Mouse (Mus musculus) bone marrow macrophage, adult 2 months (primary cell): ENCODE results near the gene Adipor2.

Source experiments
- CTCF ChIP-seq: IDR thresholded peaks from 2 replicates; pipeline ENCODE4 v1.5.1; 2012; ENCODE audit warnings: low read depth, mild to moderate bottlenecking, low read length, moderate library complexity
- POLR2A ChIP-seq: IDR thresholded peaks from 2 replicates; pipeline ENCODE4 v1.6.1; 2012; ENCODE audit warnings: mild to moderate bottlenecking, low read depth, low read length, borderline replicate concordance

DNA sequence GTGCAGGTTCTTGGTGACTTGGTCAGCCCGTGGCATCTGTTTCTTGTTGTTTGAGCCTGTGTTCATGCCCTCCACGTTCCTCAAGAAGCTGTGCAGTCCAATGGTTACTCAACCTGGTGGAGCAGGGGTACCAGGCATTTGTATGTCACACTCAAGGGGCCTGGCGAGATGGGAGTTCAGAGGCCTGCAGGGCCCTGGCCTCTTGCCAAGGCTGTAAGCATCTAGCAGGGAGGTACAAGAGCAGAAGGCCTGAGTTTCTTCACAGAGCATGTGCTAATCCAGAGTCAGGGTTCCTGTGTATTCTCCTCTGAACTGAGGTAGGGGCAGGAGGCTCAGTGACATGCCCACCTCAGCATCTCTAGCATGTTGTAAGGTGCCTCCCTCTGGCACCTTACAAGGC lies 104.4 kb downstream of the Adipor2 start:
- TF ChIP-seq CTCF (no peak), POLR2A (no peak)
